Mouse (Mus musculus): ENCODE measurements around the gene Arhgap42. TPM values are rescaled to one million over a fixed set of nuclear protein-coding genes. Genes with fewer than 3 reads are reported as not detected.

Gene Arhgap42
- polyA plus RNA-seq, 1 experiment from 2014 or later: 28.8 TPM

DNA sequence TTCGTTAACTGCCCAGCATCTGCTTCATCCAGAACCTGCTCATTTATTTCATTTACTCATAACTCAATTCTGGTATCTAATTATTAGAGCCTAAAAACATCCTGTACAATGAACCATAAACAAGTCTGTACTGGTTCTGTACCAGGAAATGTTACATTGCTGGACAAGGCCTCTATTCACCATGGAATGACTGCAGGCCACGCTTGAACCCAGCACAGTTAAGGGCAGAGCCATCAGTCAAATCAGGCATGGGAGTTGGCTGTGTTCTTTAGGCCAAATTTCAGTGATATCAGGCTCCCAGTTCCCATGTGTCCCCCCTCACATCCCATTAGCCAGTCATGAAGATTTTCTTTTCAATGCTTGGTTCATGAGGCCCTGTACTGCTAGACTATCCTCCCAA is 20.6 kb downstream of the Arhgap42 start:
- WGBS: 71% methylated on average over 2 of the region's 2 CpGs
- Histone ChIP-seq H3K4me1 (ENCODE audit: control insufficient read depth, insufficient read depth, low read length) (peaks cover 1% of the 10 kb centered on the region; the same call in 1 of the 2 replicates), H3K9ac (ENCODE audit: low read depth, low read length) (no peak overlapping the region), H3K27me3 (replicated peaks; ENCODE audit: control insufficient read depth, insufficient read depth, low read length) (no peaks in the 10 kb centered on the region), H3K36me3 (ENCODE audit: control insufficient read depth, insufficient read depth, low read length) (no peaks in the 10 kb centered on the region), H3K4me3 (ENCODE audit: low read depth, low read length) (no peak overlapping the region), H3K9me3 (ENCODE audit: control insufficient read depth, low read length) (no peaks in the 10 kb centered on the region), H3K4me2 (ENCODE audit: low read depth, low read length) (no peak overlapping the region), H3K27ac (replicated peaks; ENCODE audit: low read depth, low read length) (no peak overlapping the region)
- DNase-seq (ENCODE audit: low spot score): no peak
- no peak for ATAC-seq (ENCODE audit: low read depth)

DNA sequence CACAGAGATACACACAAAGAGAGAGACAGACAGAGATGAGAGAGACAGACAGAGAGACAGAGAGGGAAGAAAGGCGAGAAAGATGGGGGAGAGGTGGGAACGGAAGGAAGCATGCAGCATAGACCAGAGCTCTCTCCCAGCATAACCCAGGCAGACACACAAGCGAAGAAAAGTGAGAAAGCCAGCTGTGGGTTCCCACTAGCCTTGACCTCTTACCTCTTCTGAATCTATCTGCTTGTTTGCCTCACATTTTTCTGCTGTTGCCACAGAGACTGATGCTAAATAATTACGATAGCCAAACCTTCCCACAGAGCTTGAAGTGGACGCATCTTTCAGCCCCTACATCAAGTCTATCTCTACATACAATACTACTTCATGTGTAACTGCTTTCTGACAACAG is 24.1 kb downstream of the Arhgap42 start:
- ATAC-seq (ENCODE audit: low read depth): no peak
- 78% methylated on average over 5 of the region's 5 CpGs for WGBS

DNA sequence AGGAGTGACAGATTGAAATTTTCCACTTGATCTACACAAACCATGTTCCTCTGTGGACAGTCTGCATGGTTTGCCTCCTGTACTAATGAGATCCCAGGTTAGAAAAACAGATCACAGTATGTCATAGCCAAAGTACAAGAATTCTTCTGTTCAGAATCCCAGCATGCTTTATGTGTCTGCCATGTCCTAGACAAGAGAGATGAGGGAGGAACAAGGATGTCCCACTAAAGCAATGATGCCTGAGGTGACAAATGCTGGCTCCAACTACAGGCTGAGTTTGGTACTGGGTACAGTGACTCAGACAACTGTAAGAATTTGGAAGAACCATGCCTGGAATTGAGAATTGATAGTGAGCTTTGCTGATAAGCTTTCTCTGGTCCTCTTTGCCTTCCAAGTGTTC is 24.6 kb downstream of the Arhgap42 start:
- H3K4me3 ChIP-seq (ENCODE audit: low read depth, low read length): no peak overlapping the region
- H3K4me2 ChIP-seq (ENCODE audit: low read depth, low read length): no peak overlapping the region
- no peaks in the 10 kb centered on the region for H3K9me3 ChIP-seq (ENCODE audit: control insufficient read depth, low read length)
- no peak for DNase-seq (ENCODE audit: low spot score)
- H3K36me3 ChIP-seq (ENCODE audit: control insufficient read depth, insufficient read depth, low read length): no peaks in the 10 kb centered on the region
- H3K27me3 ChIP-seq (replicated peaks; ENCODE audit: control insufficient read depth, insufficient read depth, low read length): no peaks in the 10 kb centered on the region
- no peaks in the 10 kb centered on the region; the same call in 1 of the 2 replicates for H3K4me1 ChIP-seq (ENCODE audit: control insufficient read depth, insufficient read depth, low read length)
- no peak for ATAC-seq (ENCODE audit: low read depth)
- no peak overlapping the region for H3K9ac ChIP-seq (ENCODE audit: low read depth, low read length)
- no peak overlapping the region for H3K27ac ChIP-seq (replicated peaks; ENCODE audit: low read depth, low read length)

More for the DNA sequence above, 24.1 kb downstream of the Arhgap42 start:
- Histone ChIP-seq H3K9me3 (ENCODE audit: control insufficient read depth, low read length) (no peaks in the 10 kb centered on the region), H3K27me3 (replicated peaks; ENCODE audit: control insufficient read depth, insufficient read depth, low read length) (no peaks in the 10 kb centered on the region), H3K4me2 (ENCODE audit: low read depth, low read length) (no peak overlapping the region), H3K27ac (replicated peaks; ENCODE audit: low read depth, low read length) (no peak overlapping the region), H3K4me1 (ENCODE audit: control insufficient read depth, insufficient read depth, low read length) (no peaks in the 10 kb centered on the region; the same call in 1 of the 2 replicates), H3K4me3 (ENCODE audit: low read depth, low read length) (no peak overlapping the region), H3K9ac (ENCODE audit: low read depth, low read length) (no peak overlapping the region), H3K36me3 (ENCODE audit: control insufficient read depth, insufficient read depth, low read length) (no peaks in the 10 kb centered on the region)
- no peak for DNase-seq (ENCODE audit: low spot score)

GRCm38 (mm10) chr9:9211411-9212087 is 27.4 kb downstream of the Arhgap42 start:
- no peak overlapping the region for H3K4me2 ChIP-seq (ENCODE audit: low read depth, low read length)
- WGBS: 81% methylated on average over 3 of the region's 3 CpGs
- no peak overlapping the region for H3K4me3 ChIP-seq (ENCODE audit: low read depth, low read length)
- no peak overlapping the region for H3K9ac ChIP-seq (ENCODE audit: low read depth, low read length)
- H3K36me3 ChIP-seq (ENCODE audit: control insufficient read depth, insufficient read depth, low read length): no peaks in the 10 kb centered on the region
- no peaks in the 10 kb centered on the region for H3K4me1 ChIP-seq (ENCODE audit: control insufficient read depth, insufficient read depth, low read length)
- no peaks in the 10 kb centered on the region for H3K27me3 ChIP-seq (replicated peaks; ENCODE audit: control insufficient read depth, insufficient read depth, low read length)
- no peaks in the 10 kb centered on the region for H3K9me3 ChIP-seq (ENCODE audit: control insufficient read depth, low read length)
- no peak for ATAC-seq (ENCODE audit: low read depth)
- no peak for DNase-seq (ENCODE audit: low spot score)
- no peak overlapping the region for H3K27ac ChIP-seq (replicated peaks; ENCODE audit: low read depth, low read length)

DNA sequence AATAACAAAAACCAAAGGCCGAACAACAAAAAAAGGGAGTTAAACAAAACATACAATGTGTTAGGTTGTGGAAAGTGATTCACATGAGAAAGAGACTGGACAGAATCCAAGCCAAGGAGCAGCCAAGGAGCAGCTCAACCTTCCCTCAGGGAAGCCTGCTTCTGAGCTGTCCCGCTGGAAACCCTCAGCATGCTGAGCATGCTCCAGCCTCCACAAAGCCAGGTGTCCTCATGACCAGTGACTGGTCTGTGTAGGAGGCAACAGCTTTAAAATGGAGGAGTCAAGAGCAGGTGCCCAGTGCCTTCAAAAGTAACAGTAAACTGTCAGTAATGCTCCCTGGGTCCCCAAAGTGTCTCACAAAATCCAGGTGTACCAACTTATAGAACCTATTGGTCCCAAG is 28.4 kb downstream of the Arhgap42 start:
- Histone ChIP-seq H3K9ac (ENCODE audit: low read depth, low read length) (no peak overlapping the region), H3K27me3 (replicated peaks; ENCODE audit: control insufficient read depth, insufficient read depth, low read length) (no peaks in the 10 kb centered on the region), H3K4me1 (ENCODE audit: control insufficient read depth, insufficient read depth, low read length) (no peaks in the 10 kb centered on the region), H3K36me3 (ENCODE audit: control insufficient read depth, insufficient read depth, low read length) (no peaks in the 10 kb centered on the region), H3K9me3 (ENCODE audit: control insufficient read depth, low read length) (no peaks in the 10 kb centered on the region), H3K4me2 (ENCODE audit: low read depth, low read length) (no peak overlapping the region), H3K4me3 (ENCODE audit: low read depth, low read length) (no peak overlapping the region), H3K27ac (replicated peaks; ENCODE audit: low read depth, low read length) (no peak overlapping the region)
- DNase-seq (ENCODE audit: low spot score) (no peak), ATAC-seq (ENCODE audit: low read depth) (no peak)
- 67% methylated on average over 2 of the region's 2 CpGs for WGBS

- Histone ChIP-seq H3K36me3 (ENCODE audit: control insufficient read depth, insufficient read depth, low read length) (no peaks in the 10 kb centered on the region), H3K27ac (replicated peaks; ENCODE audit: low read depth, low read length) (no peak overlapping the region), H3K4me1 (ENCODE audit: control insufficient read depth, insufficient read depth, low read length) (no peaks in the 10 kb centered on the region), H3K9me3 (ENCODE audit: control insufficient read depth, low read length) (no peaks in the 10 kb centered on the region), H3K4me2 (ENCODE audit: low read depth, low read length) (no peak overlapping the region), H3K9ac (ENCODE audit: low read depth, low read length) (no peak overlapping the region), H3K4me3 (ENCODE audit: low read depth, low read length) (no peak overlapping the region), H3K27me3 (replicated peaks; ENCODE audit: control insufficient read depth, insufficient read depth, low read length) (no peaks in the 10 kb centered on the region)
- DNase-seq (ENCODE audit: low spot score) (no peak), ATAC-seq (ENCODE audit: low read depth) (no peak)
Observed at GRCm38 (mm10) chr9:9208205-9208604, 30.7 kb downstream of the Arhgap42 start.

DNA sequence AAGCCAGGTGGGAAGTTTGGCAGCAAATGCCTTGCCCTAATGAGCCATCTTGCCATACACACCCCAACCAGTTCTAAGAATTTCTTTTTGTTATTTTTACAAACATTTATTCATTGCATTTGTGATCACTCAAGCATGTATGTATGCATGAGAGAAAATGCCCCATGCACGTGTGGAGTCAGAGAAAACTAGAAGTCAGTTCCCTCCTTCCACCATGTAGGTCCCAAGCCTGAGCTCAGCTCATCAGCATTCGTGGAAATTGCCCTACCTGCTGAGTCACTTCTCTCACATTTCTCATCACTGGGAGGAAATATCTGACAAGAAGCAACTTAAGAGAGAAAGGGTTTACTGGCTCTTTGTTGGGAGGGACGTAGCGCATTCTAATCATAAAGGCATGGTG is 31.6 kb downstream of the Arhgap42 start:
- no peak overlapping the region for H3K9ac ChIP-seq (ENCODE audit: low read depth, low read length)
- no peaks in the 10 kb centered on the region for H3K36me3 ChIP-seq (ENCODE audit: control insufficient read depth, insufficient read depth, low read length)
- no peak for ATAC-seq (ENCODE audit: low read depth)
- H3K4me3 ChIP-seq (ENCODE audit: low read depth, low read length): no peak overlapping the region
- H3K4me2 ChIP-seq (ENCODE audit: low read depth, low read length): no peak overlapping the region
- no peak overlapping the region for H3K27ac ChIP-seq (replicated peaks; ENCODE audit: low read depth, low read length)
- no peaks in the 10 kb centered on the region for H3K27me3 ChIP-seq (replicated peaks; ENCODE audit: control insufficient read depth, insufficient read depth, low read length)
- H3K4me1 ChIP-seq (ENCODE audit: control insufficient read depth, insufficient read depth, low read length): no peaks in the 10 kb centered on the region
- H3K9me3 ChIP-seq (ENCODE audit: control insufficient read depth, low read length): no peaks in the 10 kb centered on the region
- WGBS: 83% methylated on average over 4 of the region's 4 CpGs
- no peak for DNase-seq (ENCODE audit: low spot score)

- peaks cover 13% of the 10 kb centered on the region for H3K4me1 ChIP-seq (ENCODE audit: control insufficient read depth, insufficient read depth, low read length)
- H3K9me3 ChIP-seq (ENCODE audit: control insufficient read depth, low read length): no peaks in the 10 kb centered on the region
- H3K9ac ChIP-seq (ENCODE audit: low read depth, low read length): no peak overlapping the region
- no peak overlapping the region for H3K4me3 ChIP-seq (ENCODE audit: low read depth, low read length)
- H3K27me3 ChIP-seq (replicated peaks; ENCODE audit: control insufficient read depth, insufficient read depth, low read length): no peaks in the 10 kb centered on the region
- 61% methylated on average over 8 of the region's 8 CpGs for WGBS
- H3K36me3 ChIP-seq (ENCODE audit: control insufficient read depth, insufficient read depth, low read length): no peaks in the 10 kb centered on the region
- no peak overlapping the region for H3K27ac ChIP-seq (replicated peaks; ENCODE audit: low read depth, low read length)
- DNase-seq (ENCODE audit: low spot score): no peak
- H3K4me2 ChIP-seq (ENCODE audit: low read depth, low read length): no peak overlapping the region
- no peak for ATAC-seq (ENCODE audit: low read depth)
Observed at GRCm38 (mm10) chr9:9200827-9201388, 38.0 kb downstream of the Arhgap42 start.
